Mouse (Mus musculus) bone marrow, adult 2 months (tissue): Measurements from ENCODE around the gene Slc25a29. TPM values are rescaled to one million over a fixed set of nuclear protein-coding genes. Genes with fewer than 3 reads are reported as not detected.

ENCODE experiments used
- H3K27ac ChIP-seq: fragments of 200-500 bp; 2 replicates; pipeline ENCODE4 v1.5.1; 2012; ENCODE audit warnings: low read depth, mild to moderate bottlenecking, control low read depth, inconsistent platforms, low read length; ENCODE audit not compliant: control insufficient read depth, poor library complexity, insufficient read depth
- H3K4me1 ChIP-seq: fragments of 200-500 bp; 2 replicates; pipeline ENCODE4 v1.6.1; 2011; ENCODE audit warnings: low read length; ENCODE audit not compliant: control insufficient read depth, insufficient read depth
- H3K4me3 ChIP-seq: fragments of 200-500 bp; replicated peaks from 2 replicates; pipeline ENCODE3; 2011; ENCODE audit warnings: mild to moderate bottlenecking, low read depth, low read length, control low read depth; ENCODE audit not compliant: control insufficient read depth
- CTCF ChIP-seq: fragments of 200-500 bp; IDR thresholded peaks from 2 replicates; pipeline ENCODE4 v1.5.1; 2011; ENCODE audit warnings: low read length, control low read depth; ENCODE audit not compliant: control insufficient read depth, insufficient read depth
- POLR2A ChIP-seq: fragments of 200-500 bp; IDR thresholded peaks from 2 replicates; pipeline ENCODE4 v1.6.1; 2011; ENCODE audit warnings: low read depth, mild to moderate bottlenecking, control low read depth, low read length, borderline replicate concordance; ENCODE audit not compliant: control insufficient read depth
- WGBS: fragments of 180-500 bp; shearing (Covaris S2); methylation state at CpG from one replicate; pipeline ENCODE4 v1.1.7; 2018; 5-methylcytosine and 5-hydroxymethylcytosine counted together
- polyA plus RNA-seq: library from polyadenylated mRNA; stranded (reverse); fragments of >200 nt; gene quantifications from 2 replicates; pipeline ENCODE4 v1.2.4, GENCODE M21; 2011; ENCODE audit warnings: low replicate concordance; ENCODE audit not compliant: missing spikeins, insufficient read depth, insufficient read length

The Slc25a29 gene
- polyA plus RNA-seq, 1 experiment = 2.5 TPM

DNA sequence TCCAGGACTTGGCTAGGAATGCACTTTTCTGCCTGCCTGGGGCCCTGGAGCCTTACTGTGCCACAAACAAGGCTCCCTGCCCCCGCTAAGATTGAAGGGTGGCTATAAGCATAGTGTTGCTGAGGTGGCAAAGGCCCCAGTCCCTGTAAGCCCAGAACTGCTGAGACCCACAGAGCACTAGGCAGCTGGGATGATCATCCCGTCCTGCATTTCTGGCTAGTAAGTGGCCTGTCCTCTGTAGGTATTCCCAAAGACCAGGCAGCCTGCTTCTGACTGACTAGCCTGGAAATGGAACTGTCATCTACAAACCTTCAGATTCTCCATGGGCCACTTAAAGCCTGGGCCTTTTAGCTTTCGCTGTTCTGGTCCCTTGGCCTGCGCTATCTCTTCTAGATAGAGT lies 15.2 kb downstream of the Slc25a29 start:
- Histone ChIP-seq H3K4me1 (no peaks in the 10 kb centered on the region), H3K27ac (no peak overlapping the region), H3K4me3 (no peak overlapping the region)
- no peak for TF ChIP-seq POLR2A
- TF ChIP-seq CTCF = no peak
- 90% methylated on average over 4 of the region's 4 CpGs for WGBS

DNA sequence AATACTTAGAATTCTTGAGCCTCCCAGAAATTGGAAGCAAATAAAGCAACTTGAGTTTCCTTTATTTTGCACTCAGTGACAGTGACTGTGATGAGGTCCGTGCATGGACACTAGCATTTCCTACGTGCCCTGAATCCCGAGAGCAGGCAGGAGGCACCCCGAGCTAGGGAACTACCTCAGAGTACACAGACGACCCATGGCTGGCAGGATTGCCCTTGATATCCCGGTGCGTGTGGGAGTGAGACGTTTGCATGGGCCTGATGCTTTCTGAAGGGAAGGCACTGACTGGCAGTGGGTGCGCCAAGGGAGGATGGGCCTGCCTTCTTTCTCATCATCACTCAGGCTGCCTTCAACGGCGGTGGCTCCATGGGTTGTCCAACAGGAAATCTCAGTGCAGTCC lies 19.1 kb downstream of the Slc25a29 start:
- Histone ChIP-seq H3K4me1 (no peaks in the 10 kb centered on the region), H3K4me3 (no peak overlapping the region), H3K27ac (no peak overlapping the region)
- TF ChIP-seq POLR2A = no peak
- 93% methylated on average over 11 of the region's 11 CpGs for WGBS

DNA sequence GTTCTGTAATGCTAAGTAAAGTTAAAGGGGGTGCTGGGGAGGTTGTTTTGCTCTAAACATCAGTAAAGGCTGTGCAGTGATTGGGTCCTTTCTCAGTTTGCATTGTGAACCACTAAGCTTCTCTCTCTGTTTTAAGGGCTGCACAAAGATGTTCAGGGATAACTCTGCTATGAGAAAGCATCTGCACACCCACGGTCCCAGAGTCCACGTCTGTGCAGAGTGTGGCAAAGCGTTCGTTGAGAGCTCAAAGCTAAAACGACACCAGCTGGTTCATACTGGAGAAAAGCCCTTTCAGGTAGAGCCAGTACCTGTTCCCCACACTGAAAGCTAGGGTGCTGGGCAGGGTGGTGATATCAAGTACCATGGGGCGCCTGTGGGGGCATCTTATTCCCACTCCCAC lies 21.2 kb downstream of the Slc25a29 start:
- WGBS = 88% methylated on average over 6 of the region's 6 CpGs
- Histone ChIP-seq H3K4me3 (no peak overlapping the region), H3K27ac (no peak overlapping the region), H3K4me1 (no peaks in the 10 kb centered on the region)
- no peak for TF ChIP-seq POLR2A

DNA sequence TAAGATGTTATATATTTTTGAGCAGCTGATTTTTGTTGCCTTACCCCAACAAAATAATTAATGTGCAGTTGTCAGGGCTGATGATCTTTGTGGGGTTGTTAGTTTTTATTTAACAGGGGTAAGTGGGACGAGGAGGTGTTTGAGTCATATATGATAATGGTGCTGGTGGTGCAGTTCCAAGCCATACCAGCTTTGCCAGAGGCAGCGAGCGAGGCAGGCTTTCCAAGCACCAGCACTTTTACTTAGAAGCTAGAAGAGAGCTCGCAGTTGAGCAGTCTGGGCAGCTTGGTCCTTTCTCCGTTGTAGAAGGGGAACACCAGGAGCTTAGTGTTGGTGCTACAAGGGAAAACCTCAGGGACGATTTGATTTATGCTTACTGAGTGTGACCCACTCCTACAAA lies 23.2 kb downstream of the Slc25a29 start:
- no peak for TF ChIP-seq POLR2A

DNA sequence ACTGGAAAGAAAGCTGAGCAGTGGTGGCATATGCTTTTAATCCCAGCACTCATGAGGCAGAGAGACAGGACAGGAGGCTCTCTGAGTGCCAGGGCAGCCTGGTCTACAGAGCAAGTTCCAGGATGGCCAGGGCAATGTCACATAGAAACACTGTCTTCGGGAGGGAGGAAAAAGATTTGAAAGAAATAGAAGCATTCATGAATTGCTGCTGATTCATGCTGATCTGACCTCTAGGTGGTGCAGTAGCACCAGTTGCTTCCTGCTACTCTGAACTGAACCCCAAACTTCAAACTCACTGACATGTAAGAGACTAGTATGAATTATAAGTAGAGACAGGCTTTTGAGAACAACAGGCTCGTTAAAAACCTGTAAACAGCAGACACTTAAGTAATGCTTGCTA lies 24.6 kb downstream of the Slc25a29 start:
- no peak overlapping the region for H3K27ac ChIP-seq
- WGBS = 9% methylated on average over 2 of the region's 2 CpGs

More for the DNA sequence above, 23.2 kb downstream of the Slc25a29 start:
- 78% methylated on average over 6 of the region's 6 CpGs for whole genome bisulfite sequencing
- Histone ChIP-seq H3K4me1 (no peaks in the 10 kb centered on the region), H3K27ac (no peak overlapping the region), H3K4me3 (no peak overlapping the region)

DNA sequence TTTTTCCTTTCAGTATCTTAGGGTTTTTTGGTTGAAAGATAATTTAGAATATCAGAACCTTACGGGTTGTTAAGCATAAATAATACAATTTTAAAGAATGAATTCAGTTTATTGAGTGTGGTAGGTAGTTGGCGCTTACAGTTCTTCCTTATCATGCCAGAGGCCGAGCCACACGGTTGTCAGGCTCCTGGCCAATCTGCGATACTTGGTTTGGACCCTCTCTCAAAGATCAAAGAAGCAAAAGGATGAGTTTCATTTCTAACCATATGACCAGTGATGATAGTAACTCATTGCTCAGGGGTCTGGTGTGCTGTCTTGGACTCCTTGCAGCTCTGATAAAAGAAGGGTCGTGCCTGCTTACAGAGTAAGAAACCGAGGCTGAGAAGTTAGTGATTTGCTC lies 25.4 kb downstream of the Slc25a29 start:
- 63% methylated on average over 7 of the region's 7 CpGs for WGBS
- TF ChIP-seq CTCF = no peak
- no peak for TF ChIP-seq POLR2A
- Histone ChIP-seq H3K4me3 (no peak overlapping the region), H3K4me1 (no peaks in the 10 kb centered on the region), H3K27ac (no peak overlapping the region)

More for the DNA sequence above, 24.6 kb downstream of the Slc25a29 start:
- H3K4me3 ChIP-seq = no peak overlapping the region
- no peaks in the 10 kb centered on the region for H3K4me1 ChIP-seq
- TF ChIP-seq POLR2A (no peak), CTCF (0 out of 2 replicates have a peak, but pooled peaks have one; percentile 6)

DNA sequence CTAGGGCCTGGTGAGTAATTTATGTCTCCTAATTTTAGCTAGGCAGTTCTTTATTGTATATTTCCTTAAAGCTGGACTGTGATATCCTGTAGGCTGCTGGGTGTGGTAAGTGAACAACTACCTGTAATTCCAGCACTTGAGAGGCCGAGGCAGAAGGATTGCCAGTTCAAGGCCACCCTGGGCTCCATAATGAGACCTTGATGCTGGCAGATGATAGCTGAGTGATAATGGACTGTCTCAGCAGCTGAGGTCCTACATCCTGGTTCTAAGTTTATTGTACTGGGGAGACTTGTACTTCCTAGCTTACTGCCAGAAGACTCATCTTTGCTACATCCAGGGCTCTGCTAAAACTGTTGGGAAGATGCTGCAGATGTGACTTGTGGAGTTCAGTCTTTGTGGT lies 25.9 kb downstream of the Slc25a29 start:
- H3K4me1 ChIP-seq = no peaks in the 10 kb centered on the region
- 64% methylated on average over 1 of the region's 1 CpGs for WGBS
- H3K4me3 ChIP-seq = no peak overlapping the region
- TF ChIP-seq CTCF = no peak
- TF ChIP-seq POLR2A = no peak
- H3K27ac ChIP-seq = no peak overlapping the region

DNA sequence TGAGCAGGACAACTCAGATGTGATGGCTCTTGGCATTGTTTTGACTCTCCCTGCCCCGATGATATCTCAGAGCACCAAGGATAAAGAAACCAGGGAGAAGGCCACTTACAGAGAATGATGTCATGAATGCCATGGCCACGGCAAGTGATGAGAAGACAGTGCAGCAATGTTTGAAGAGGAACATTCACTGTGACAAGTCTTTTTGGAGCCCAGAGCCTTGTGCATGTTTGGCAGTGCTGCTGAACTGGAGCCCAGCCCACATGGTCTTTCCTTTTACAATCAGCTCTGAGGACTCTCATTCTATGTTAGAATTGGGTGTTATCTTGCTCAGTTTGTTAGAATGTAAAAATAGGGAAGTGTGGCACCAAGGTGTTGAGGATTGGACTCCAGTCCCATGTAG lies 27.2 kb downstream of the Slc25a29 start:
- TF ChIP-seq CTCF (no peak), POLR2A (no peak)
- Histone ChIP-seq H3K4me1 (no peaks in the 10 kb centered on the region; the same call in 1 of the 2 replicates), H3K27ac (no peak overlapping the region), H3K4me3 (no peak overlapping the region)
- WGBS = 72% methylated on average over 2 of the region's 2 CpGs

DNA sequence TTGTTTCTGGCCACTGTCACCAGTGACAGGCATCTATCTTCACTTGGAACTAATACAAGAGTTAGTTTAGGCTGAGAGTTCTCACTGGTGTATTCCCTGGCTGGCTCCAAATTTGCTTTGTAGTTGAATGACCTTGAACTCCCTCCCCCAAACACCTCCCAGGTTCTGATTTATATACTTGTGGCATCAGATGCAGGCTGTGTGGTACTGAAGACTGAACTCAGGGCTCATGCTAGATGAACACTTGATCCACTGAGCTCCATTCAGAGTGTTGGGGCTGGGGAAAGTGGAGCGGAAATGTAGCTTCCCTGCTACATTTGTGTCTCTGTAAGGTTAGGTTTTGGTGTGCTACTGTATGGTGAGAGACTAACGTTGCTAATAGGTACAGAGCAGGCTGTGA lies 31.3 kb downstream of the Slc25a29 start:
- TF ChIP-seq POLR2A (no peak), CTCF (no peak)
- WGBS = 73% methylated on average over 2 of the region's 2 CpGs
- Histone ChIP-seq H3K4me3 (no peak overlapping the region), H3K27ac (no peak overlapping the region), H3K4me1 (no peaks in the 10 kb centered on the region; the same call in 1 of the 2 replicates)

DNA sequence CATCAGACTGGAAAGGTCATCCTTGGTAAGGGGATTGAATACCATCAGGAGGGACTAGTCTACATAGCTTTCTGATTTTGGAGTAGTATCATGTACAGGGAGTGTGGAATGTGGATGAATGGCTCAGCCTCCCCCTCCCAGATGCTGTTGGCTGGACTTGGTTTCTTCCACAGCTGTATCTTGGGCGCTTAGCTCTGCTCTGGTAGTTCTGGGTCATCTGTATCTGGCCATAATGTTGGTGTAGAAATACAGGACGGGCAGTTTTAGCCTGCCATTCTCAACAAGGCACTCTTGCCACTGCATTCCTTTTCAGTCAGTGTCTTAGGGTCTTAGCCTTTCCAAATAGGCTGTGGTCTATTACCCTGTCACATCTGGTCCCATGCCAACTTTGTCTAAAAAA lies 34.1 kb downstream of the Slc25a29 start:
- H3K27ac ChIP-seq = no peak overlapping the region
- no peak for TF ChIP-seq CTCF
- no peaks in the 10 kb centered on the region; the same call in 1 of the 2 replicates for H3K4me1 ChIP-seq
- WGBS = 74% methylated on average over 2 of the region's 2 CpGs
- H3K4me3 ChIP-seq = no peak overlapping the region
